Mouse (Mus musculus) retina, embryonic 14.5 days (tissue): ENCODE results near the gene Lrrc31.
"Not testable (repeated sequence)": the region's sequence is repeated elsewhere in the genome, so short reads cannot be mapped to it uniquely, and the experiment has no call there.

Experiments
- DNase-seq: peaks from one replicate; pipeline ENCODE4 v3.0.0-alpha.2; 2015; ENCODE audit warnings: low spot score

Lrrc31 gene

GRCm38 (mm10) chr3:30699711-30700505 is at the start of gene Lrrc31:
TSS of gene Lrrc31 (minus strand) at chr3:30699843.
- not testable (repeated sequence) for DNase-seq

DNA sequence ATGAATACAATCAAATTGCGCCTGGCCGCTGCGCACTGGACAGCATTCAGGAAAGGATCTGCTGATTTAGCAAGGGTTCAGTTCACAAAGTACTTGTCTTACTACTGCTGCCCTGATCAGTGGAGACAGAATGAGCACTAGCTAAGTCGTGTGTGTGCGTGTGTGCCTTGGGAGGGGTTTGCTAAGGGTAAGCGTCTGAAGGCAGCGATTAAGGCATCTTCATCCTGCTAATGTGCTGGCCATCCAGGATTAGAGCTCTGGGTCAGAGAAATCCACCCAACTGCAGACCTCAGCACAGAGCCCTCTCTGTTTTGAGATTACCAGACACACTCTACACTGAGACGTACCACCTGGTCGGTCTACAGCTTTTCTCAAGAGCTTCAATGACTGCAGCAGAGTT is 48.7 kb upstream of the Lrrc31 start:
- DNase-seq: peak; percentile 8

GRCm38 (mm10) chr3:30746006-30746405 is 46.4 kb upstream of the Lrrc31 start, which contains the start of gene Samd7:
TSS of gene Samd7 (plus strand) at chr3:30746293.
- no peak for DNase-seq

DNA sequence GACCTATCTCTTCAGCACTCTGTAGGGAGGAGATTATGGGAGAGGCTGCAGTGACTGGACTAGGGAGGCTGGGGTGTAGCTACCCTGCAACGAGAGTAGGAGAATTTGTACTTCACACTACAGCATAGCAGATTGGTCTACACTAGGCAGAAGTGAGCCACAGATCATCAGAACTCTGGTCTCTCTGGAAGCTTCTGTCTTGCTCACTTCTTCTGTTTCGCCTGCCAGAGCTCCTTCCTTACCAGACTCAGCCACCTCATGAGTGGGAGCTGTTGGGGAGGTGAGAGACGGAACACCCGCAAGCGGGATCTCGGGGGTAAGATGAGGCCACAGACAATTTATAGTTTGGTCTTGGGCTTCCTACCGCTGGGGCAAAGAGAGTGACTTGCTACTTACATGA is 43.2 kb upstream of the Lrrc31 start:
- DNase-seq: no peak

DNA sequence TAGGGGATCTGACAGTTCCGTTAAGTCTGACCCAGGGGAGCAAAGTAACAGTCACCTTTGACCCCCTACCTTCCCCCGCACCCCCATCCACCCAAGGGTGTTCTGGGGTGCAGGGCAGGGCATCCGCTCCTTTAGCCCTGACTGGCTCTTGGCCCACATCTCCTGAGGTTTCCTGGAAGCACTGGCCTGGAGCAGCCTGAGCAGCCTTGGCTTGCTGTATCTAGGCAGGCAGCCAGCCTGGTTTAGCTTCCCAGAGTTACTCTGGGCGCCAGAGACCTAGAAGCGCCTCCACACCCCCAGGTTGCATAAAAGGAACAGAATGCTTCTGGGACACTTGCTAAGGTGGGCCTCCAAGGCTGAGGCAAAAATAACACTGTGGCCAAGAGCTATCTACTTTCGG is 41.7 kb upstream of the Lrrc31 start:
- no peak for DNase-seq

GRCm38 (mm10) chr3:30736809-30737208 is 37.2 kb upstream of the Lrrc31 start:
- DNase-seq: no peak

DNA sequence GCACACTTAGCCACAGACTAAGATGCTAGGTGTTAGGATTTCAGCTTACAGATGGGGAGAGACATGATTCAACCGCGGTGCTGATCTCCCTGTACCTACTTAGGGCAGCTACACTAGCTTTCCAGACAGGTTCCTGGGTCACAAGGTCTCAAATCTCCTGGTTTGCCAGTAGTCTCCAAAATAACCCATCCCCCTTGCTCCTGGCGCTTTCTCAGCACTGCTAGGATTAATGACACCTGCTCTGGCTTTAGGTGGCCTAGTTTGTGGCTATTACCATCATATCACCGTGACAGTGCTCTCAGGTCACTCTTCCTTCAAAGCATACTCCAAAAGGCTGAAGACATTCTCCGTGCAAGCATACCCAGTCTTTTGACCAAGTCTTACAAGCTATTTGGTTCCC is 29.4 kb upstream of the Lrrc31 start:
- DNase-seq: no peak

GRCm38 (mm10) chr3:30727209-30727608 is 27.6 kb upstream of the Lrrc31 start:
- DNase-seq: no peak

DNA sequence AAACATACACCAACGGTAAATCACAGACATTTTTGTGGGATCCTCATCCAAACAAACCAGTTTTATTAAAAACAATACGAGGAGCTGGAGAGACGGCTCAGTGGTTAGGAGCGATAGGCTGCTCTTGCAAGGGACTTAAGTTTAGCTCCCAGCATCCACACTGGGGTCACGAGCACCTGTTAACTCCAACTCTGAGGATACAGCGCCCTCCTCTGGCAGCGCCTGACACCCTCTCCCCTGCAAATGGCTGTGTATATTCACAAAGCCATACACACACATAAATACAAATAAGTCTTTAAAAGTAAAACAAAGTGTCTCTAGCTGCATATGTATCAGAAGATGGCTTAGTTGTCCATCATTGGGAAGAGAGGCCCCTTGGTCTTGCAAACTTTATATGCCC is 25.9 kb upstream of the Lrrc31 start:
- no peak for DNase-seq

DNA sequence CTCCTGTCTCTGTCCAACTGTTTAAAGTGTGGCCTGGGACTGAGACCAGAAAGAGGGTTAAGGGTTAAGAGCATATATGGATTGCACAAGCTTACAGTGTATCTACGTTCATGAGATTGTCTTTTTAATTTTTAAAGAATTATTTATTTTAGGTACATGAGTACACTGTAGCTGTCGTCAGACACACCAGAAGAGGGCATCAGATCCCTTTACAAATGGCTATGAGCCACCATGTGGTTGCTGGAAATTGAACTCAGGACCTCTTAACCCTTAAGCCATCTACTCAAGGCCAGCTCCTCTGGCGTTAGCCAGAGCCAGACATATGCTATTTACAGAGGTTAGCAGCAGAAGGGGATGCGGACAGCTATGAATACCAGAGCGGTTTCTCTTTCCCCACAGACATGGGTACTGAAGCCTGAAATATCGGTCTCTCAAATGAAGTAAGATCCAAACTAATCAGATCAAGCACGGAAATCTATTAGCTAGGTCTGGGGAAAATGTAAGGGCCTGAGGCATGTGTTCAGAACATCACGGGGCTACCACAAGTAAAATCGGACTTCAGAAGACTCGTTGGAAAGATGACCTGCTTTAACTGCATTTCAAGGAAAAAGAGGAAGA is 25.3 kb upstream of the Lrrc31 start:
- DNase-seq: no peak

DNA sequence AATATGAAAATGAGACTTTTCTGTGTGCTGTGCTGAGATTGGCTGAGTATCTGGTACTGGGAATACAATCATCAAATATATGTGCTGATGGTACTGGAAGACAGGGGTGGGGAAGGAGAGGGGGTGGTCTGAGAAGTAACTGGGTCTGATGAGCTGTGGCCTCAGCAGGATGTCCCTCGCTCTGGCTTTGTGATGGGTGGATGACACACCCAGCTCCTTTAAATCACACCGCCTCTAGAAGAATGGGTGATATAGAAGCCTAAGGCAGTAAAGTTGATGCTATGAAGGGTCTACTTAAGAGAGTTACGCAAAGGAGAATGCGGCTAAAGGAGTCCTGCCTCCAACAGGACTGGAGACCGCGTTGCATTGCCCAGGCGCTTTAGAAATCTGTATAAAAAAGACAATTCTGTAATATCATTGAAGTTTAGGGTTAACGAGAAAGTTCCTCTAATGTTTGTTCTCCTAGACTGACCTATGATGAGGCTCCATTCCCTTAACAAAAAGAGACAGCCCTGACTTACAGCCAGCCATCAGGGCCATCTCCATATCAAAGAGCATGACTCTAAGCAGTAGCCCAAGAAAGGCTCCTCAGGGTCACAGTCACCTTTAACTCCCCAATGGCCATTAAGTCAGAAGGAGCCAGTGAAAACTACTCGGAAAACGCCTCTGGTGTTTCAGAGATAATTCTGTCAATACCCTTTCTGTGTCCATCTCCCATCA is 24.6 kb upstream of the Lrrc31 start:
- DNase-seq: no peak

DNA sequence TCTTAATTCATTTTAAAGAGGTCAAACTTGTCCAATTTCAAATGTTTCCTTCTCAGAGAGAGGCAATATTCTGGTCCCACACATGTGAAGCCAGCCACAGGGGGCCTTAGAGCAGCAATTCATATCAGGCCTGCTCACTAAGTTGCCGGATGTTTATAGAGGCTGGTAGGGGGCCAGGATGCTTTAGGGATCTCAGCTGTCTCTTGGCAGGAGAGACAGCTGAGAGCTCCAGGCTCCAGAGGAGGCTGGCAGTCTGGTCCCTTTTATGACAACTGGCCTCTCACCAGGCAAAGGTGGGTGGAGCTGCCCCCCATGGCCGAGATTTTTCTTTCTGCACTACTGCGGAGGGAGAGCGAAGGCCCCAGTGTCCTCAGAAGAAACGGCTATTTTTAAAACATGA is 23.5 kb upstream of the Lrrc31 start:
- DNase-seq: no peak

DNA sequence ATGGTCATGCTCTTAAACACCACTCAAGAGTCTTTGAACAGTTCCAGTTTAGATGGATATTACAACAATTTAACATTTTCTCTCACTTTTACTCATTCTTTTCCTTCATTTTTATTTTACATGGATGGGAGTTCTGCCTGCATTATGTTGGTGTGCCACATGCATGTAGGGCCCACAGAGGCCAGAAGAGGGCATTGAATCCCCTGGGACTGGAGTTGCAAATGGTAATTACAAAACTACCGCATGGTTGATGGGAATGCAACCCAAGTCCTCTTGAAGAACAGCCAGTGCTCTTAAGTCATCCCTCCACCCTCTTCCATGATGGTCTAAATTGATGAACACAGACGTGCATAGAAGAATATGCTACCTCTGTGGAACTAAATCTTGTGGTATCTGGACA is 22.8 kb upstream of the Lrrc31 start:
- no peak for DNase-seq

- no peak for DNase-seq
Observed at GRCm38 (mm10) chr3:30722036-30722435, 22.4 kb upstream of the Lrrc31 start.

DNA sequence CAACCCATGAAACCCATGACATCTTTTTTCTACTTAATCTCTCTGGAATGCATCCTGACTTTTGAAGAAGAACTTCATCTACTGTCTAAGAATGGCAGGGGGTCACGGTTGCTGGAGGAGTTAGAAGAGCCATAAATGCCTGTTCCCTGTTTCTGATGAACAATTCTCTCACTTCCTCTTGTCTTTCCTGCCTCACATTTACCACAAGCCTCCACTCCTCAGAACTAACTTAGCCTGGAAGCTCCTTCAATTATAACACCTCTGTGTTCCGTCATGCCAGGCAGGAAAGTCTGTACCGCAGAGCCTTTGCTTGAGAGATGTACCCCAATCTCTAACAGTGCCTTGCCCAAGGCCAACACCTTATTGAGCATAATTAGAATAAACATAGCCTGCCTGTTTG is 19.0 kb upstream of the Lrrc31 start:
- no peak for DNase-seq

DNA sequence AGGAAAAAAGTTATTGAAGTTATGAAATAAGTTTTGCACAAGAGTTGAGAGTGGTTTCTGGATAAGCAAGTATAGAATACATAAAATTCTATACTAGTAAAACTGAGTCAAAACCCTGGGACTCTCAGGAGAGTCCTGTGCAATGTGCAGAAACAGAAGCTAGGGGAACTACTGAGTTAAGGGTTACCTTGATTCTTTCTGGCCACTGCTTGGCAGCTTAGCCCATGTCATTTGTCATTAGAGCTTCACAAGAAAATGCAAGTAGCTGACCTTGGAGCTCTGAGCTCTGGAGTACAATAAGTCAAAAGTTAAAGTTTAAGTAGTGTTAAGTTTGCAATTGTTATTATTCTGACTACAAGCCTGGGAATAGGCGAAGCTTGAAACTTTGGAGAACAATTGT is 13.7 kb upstream of the Lrrc31 start:
- DNase-seq: no peak

DNA sequence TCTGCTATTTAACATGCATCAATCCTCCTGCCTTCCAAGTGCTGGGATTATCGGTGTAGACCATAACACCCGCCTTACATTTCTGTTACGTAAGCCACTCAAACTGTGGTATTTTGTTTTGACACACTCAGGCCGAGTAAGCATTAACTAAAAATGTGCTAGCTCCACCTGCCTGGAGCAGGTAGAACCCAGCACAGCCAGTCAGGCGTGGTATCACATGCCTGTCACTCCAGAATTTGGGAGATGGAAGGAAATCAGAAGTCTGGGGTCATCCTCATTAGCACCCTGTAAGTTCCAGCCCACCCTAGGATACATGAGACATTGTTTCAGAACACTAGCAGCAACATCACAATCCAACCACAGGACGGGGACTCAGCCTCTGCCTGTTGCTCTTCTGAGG is 10.5 kb upstream of the Lrrc31 start:
- no peak for DNase-seq

- no peak for DNase-seq
Observed at GRCm38 (mm10) chr3:30706614-30707276, 7.1 kb upstream of the Lrrc31 start.

GRCm38 (mm10) chr3:30705977-30706376 is 6.3 kb upstream of the Lrrc31 start:
- DNase-seq: no peak

- DNase-seq: no peak
Observed at GRCm38 (mm10) chr3:30697891-30698290, 1.8 kb downstream of the Lrrc31 start.

GRCm38 (mm10) chr3:30696346-30696745 is 3.3 kb downstream of the Lrrc31 start:
- peak; percentile 88 for DNase-seq

DNA sequence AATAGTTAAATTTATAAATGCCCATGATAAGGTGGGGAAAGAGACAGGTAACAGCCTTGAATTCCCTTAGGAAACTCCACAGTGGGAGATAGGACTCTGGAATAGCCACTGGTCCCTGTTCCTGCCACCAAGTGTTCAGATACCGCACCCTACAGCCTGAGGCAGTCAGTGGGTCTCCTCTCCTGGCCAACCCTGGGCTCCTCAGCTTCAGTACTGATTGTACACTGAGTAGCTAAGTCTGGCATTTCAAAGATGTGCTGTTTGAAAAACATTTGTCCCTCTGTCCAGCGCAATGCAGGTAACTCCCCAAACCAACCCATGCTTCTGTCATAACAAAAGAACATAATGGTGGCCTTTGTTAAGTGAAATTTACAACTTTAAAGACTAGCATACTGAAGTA is 4.0 kb downstream of the Lrrc31 start:
- no peak for DNase-seq

- no peak for DNase-seq
Observed at GRCm38 (mm10) chr3:30690976-30691375, 8.7 kb downstream of the Lrrc31 start.
